Mouse (Mus musculus): Measurements from ENCODE around the gene Cdkl3. TPM values are rescaled to one million over a fixed set of nuclear protein-coding genes. Genes with fewer than 3 reads are reported as not detected.

Cdkl3 gene
- polyA plus RNA-seq, 1 experiment from 2014 or later = 27.4 TPM

- Histone ChIP-seq H3K36me3 (peaks cover 11% of the 10 kb centered on the region; the same call in 1 of the 2 replicates), H3K9ac (replicated peaks) (no peak overlapping the region), H3K27me3 (replicated peaks) (no peaks in the 10 kb centered on the region), H3K4me1 (no peaks in the 10 kb centered on the region), H3K4me2 (no peak overlapping the region), H3K27ac (replicated peaks) (no peak overlapping the region), H3K9me3 (replicated peaks) (no peaks in the 10 kb centered on the region), H3K4me3 (replicated peaks) (no peak overlapping the region)
- no peak for ATAC-seq (ENCODE audit: low FRiP score)
- 61% methylated on average over 8 of the region's 8 CpGs for WGBS
Measured at GRCm38 (mm10) chr11:52032356-52032755, 28.3 kb downstream of the Cdkl3 start.

GRCm38 (mm10) chr11:52033953-52034352 lies 29.9 kb downstream of the Cdkl3 start:
- ATAC-seq (ENCODE audit: low FRiP score) = no peak
- peaks cover 11% of the 10 kb centered on the region; the same call in 1 of the 2 replicates for H3K36me3 ChIP-seq
- H3K9me3 ChIP-seq (replicated peaks) = no peaks in the 10 kb centered on the region
- H3K4me3 ChIP-seq (replicated peaks) = no peak overlapping the region
- 81% methylated on average over 1 of the region's 1 CpGs for WGBS
- no peak overlapping the region for H3K4me2 ChIP-seq
- no peak overlapping the region for H3K9ac ChIP-seq (replicated peaks)
- no peak overlapping the region for H3K27ac ChIP-seq (replicated peaks)
- H3K4me1 ChIP-seq = no peaks in the 10 kb centered on the region
- H3K27me3 ChIP-seq (replicated peaks) = no peaks in the 10 kb centered on the region

GRCm38 (mm10) chr11:52035905-52036304 lies 31.9 kb downstream of the Cdkl3 start:
- WGBS = 76% methylated on average over 3 of the region's 3 CpGs
- H3K9ac ChIP-seq (replicated peaks) = no peak overlapping the region
- H3K27me3 ChIP-seq (replicated peaks) = no peaks in the 10 kb centered on the region
- no peak overlapping the region for H3K27ac ChIP-seq (replicated peaks)
- peaks cover 11% of the 10 kb centered on the region; the same call in 1 of the 2 replicates for H3K36me3 ChIP-seq
- no peak for ATAC-seq (ENCODE audit: low FRiP score)
- no peaks in the 10 kb centered on the region for H3K9me3 ChIP-seq (replicated peaks)
- no peak overlapping the region for H3K4me2 ChIP-seq
- no peaks in the 10 kb centered on the region for H3K4me1 ChIP-seq
- H3K4me3 ChIP-seq (replicated peaks) = no peak overlapping the region

GRCm38 (mm10) chr11:52037659-52038058 lies 33.6 kb downstream of the Cdkl3 start:
- H3K9me3 ChIP-seq (replicated peaks) = no peaks in the 10 kb centered on the region
- H3K27me3 ChIP-seq (replicated peaks) = no peaks in the 10 kb centered on the region
- no peak overlapping the region for H3K4me2 ChIP-seq
- H3K4me1 ChIP-seq = no peaks in the 10 kb centered on the region
- H3K9ac ChIP-seq (replicated peaks) = no peak overlapping the region
- no peak overlapping the region for H3K4me3 ChIP-seq (replicated peaks)
- peaks cover 5% of the 10 kb centered on the region; the same call in 1 of the 2 replicates for H3K36me3 ChIP-seq
- no peak for ATAC-seq (ENCODE audit: low FRiP score)
- 33% methylated on average over 3 of the region's 3 CpGs for WGBS
- H3K27ac ChIP-seq (replicated peaks) = no peak overlapping the region

- peaks cover 4% of the 10 kb centered on the region; the same call in 1 of the 2 replicates for H3K36me3 ChIP-seq
- no peaks in the 10 kb centered on the region for H3K9me3 ChIP-seq (replicated peaks)
- no peak overlapping the region for H3K27ac ChIP-seq (replicated peaks)
- no peak overlapping the region for H3K4me3 ChIP-seq (replicated peaks)
- no peak overlapping the region for H3K9ac ChIP-seq (replicated peaks)
- ATAC-seq (ENCODE audit: low FRiP score) = no peak
- no peaks in the 10 kb centered on the region for H3K27me3 ChIP-seq (replicated peaks)
- no peak overlapping the region for H3K4me2 ChIP-seq
- 76% methylated on average over 3 of the region's 3 CpGs for WGBS
- H3K4me1 ChIP-seq = peaks cover 7% of the 10 kb centered on the region; the same call in 1 of the 2 replicates
Measured at GRCm38 (mm10) chr11:52043224-52043623, 39.2 kb downstream of the Cdkl3 start.

- no peak for ATAC-seq (ENCODE audit: low FRiP score)
- no peaks in the 10 kb centered on the region for H3K9me3 ChIP-seq (replicated peaks)
Measured at GRCm38 (mm10) chr11:52044156-52044555, 40.1 kb downstream of the Cdkl3 start.

GRCm38 (mm10) chr11:52046446-52047165 lies 42.6 kb downstream of the Cdkl3 start:
- 30% methylated on average over 4 of the region's 4 CpGs for WGBS
- H3K9ac ChIP-seq (replicated peaks) = no peak overlapping the region

More at GRCm38 (mm10) chr11:52044156-52044555, 40.1 kb downstream of the Cdkl3 start:
- Histone ChIP-seq H3K4me3 (replicated peaks) (no peak overlapping the region), H3K27me3 (replicated peaks) (no peaks in the 10 kb centered on the region), H3K4me1 (peaks cover 7% of the 10 kb centered on the region; the same call in 1 of the 2 replicates), H3K4me2 (no peak overlapping the region), H3K9ac (replicated peaks) (no peak overlapping the region), H3K27ac (replicated peaks) (no peak overlapping the region), H3K36me3 (peaks cover 4% of the 10 kb centered on the region; the same call in 1 of the 2 replicates)

GRCm38 (mm10) chr11:52053371-52053770 lies 49.4 kb downstream of the Cdkl3 start:
- Histone ChIP-seq H3K4me1 (no peaks in the 10 kb centered on the region), H3K36me3 (no peaks in the 10 kb centered on the region), H3K4me2 (no peak overlapping the region), H3K9ac (replicated peaks) (no peak overlapping the region), H3K27ac (replicated peaks) (no peak overlapping the region), H3K9me3 (replicated peaks) (no peaks in the 10 kb centered on the region), H3K27me3 (replicated peaks) (no peaks in the 10 kb centered on the region), H3K4me3 (replicated peaks) (no peak overlapping the region)
- WGBS = 87% methylated on average over 6 of the region's 6 CpGs
- no peak for ATAC-seq (ENCODE audit: low FRiP score)

More at GRCm38 (mm10) chr11:52046446-52047165, 42.6 kb downstream of the Cdkl3 start:
- no peak overlapping the region for H3K27ac ChIP-seq (replicated peaks)
- H3K36me3 ChIP-seq = peaks cover 4% of the 10 kb centered on the region; the same call in 1 of the 2 replicates
- no peak overlapping the region for H3K4me3 ChIP-seq (replicated peaks)
- no peak for ATAC-seq (ENCODE audit: low FRiP score)
- H3K27me3 ChIP-seq (replicated peaks) = no peaks in the 10 kb centered on the region
- peaks cover 7% of the 10 kb centered on the region; the same call in 1 of the 2 replicates for H3K4me1 ChIP-seq
- no peak overlapping the region for H3K4me2 ChIP-seq
- no peaks in the 10 kb centered on the region for H3K9me3 ChIP-seq (replicated peaks)

GRCm38 (mm10) chr11:52054728-52055127 lies 50.7 kb downstream of the Cdkl3 start:
- H3K4me3 ChIP-seq (replicated peaks) = no peak overlapping the region

GRCm38 (mm10) chr11:52056198-52056597 lies 52.2 kb downstream of the Cdkl3 start:
- no peaks in the 10 kb centered on the region for H3K27me3 ChIP-seq (replicated peaks)
- ATAC-seq (ENCODE audit: low FRiP score) = no peak
- H3K36me3 ChIP-seq = no peaks in the 10 kb centered on the region
- H3K9me3 ChIP-seq (replicated peaks) = no peaks in the 10 kb centered on the region
- no peak overlapping the region for H3K9ac ChIP-seq (replicated peaks)
- no peak overlapping the region for H3K4me2 ChIP-seq
- no peaks in the 10 kb centered on the region for H3K4me1 ChIP-seq
- WGBS = 90% methylated on average over 5 of the region's 5 CpGs
- H3K4me3 ChIP-seq (replicated peaks) = no peak overlapping the region
- H3K27ac ChIP-seq (replicated peaks) = no peak overlapping the region

More at GRCm38 (mm10) chr11:52054728-52055127, 50.7 kb downstream of the Cdkl3 start:
- H3K9me3 ChIP-seq (replicated peaks) = no peaks in the 10 kb centered on the region
- no peak overlapping the region for H3K4me2 ChIP-seq
- no peaks in the 10 kb centered on the region for H3K36me3 ChIP-seq
- no peak for ATAC-seq (ENCODE audit: low FRiP score)
- H3K27ac ChIP-seq (replicated peaks) = no peak overlapping the region
- no peak overlapping the region for H3K9ac ChIP-seq (replicated peaks)
- no peaks in the 10 kb centered on the region for H3K27me3 ChIP-seq (replicated peaks)
- H3K4me1 ChIP-seq = no peaks in the 10 kb centered on the region
- 84% methylated on average over 3 of the region's 3 CpGs for WGBS

- no peak overlapping the region for H3K4me2 ChIP-seq
- H3K9me3 ChIP-seq (replicated peaks) = no peaks in the 10 kb centered on the region
- no peak overlapping the region for H3K27ac ChIP-seq (replicated peaks)
- H3K36me3 ChIP-seq = no peaks in the 10 kb centered on the region
- no peak for ATAC-seq (ENCODE audit: low FRiP score)
- H3K4me3 ChIP-seq (replicated peaks) = no peak overlapping the region
- H3K27me3 ChIP-seq (replicated peaks) = no peaks in the 10 kb centered on the region
- 68% methylated on average over 5 of the region's 5 CpGs for WGBS
- H3K9ac ChIP-seq (replicated peaks) = no peak overlapping the region
- no peaks in the 10 kb centered on the region for H3K4me1 ChIP-seq
Measured at GRCm38 (mm10) chr11:52059001-52059400, 55.0 kb downstream of the Cdkl3 start.

GRCm38 (mm10) chr11:52060315-52060714 lies 56.3 kb downstream of the Cdkl3 start:
- Histone ChIP-seq H3K9ac (replicated peaks) (no peak overlapping the region), H3K36me3 (no peaks in the 10 kb centered on the region), H3K27ac (replicated peaks) (no peak overlapping the region), H3K4me3 (replicated peaks) (no peak overlapping the region), H3K4me1 (no peaks in the 10 kb centered on the region), H3K27me3 (replicated peaks) (no peaks in the 10 kb centered on the region), H3K9me3 (replicated peaks) (no peaks in the 10 kb centered on the region), H3K4me2 (no peak overlapping the region)
- no peak for ATAC-seq (ENCODE audit: low FRiP score)
- 98% methylated on average over 4 of the region's 4 CpGs for WGBS
